Mouse (Mus musculus): ENCODE measurements around the gene Plekhd1.
A peak's percentile ranks its signal among the peaks of the same experiment; 100 is the strongest.

The Plekhd1 gene

DNA sequence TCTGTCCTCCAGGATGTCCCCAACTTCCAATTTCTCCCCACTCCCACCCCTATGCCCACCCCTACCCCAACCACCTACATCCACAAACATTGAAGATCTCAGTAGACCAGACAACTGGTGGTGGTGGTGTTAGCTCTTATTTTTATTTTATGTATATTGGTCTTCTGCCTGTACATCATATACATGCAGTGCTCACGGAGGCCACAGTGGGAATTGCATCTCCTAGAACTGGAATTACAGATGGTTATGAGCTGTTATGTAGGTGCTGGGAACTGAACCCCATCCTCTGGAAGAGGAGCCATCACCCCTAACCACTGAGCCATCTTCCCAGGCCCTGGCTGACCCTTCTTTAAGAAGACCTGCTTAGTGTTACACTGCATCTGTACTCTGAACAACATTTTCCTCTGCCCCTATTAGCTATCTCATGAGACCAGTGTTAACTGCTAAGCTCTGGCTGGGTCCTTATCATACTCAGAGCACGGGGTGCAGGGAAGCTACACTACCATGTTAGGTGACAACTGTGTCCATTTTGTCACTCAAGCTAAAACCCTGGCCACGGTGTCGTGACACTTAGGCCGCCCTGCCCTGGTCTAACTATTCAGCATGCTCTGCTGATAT lies 6.2 kb downstream of the Plekhd1 start:
- DNase-seq (ENCODE audit: extremely low spot score, low read depth, low spot score), result no peak

DNA sequence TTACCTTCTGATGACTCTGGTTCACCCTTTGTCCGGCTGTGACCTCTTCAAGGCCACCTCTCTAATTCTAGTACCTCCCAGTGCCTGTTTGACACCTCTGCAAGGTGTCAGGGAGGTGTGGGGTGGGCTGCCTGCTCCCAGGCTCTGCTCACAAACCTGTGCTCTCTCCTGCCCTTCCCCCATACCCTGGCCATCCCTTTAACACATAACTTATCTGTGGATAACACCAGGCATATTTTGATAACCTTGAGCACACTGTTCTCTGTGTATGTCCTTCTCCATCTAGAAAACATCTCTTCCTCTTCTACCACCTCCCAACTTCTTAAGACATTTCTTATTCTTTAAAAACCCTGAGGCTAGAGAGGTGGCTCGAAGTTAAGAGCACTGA lies 6.7 kb downstream of the Plekhd1 start:
- no peak for DNase-seq (ENCODE audit: extremely low spot score, low read depth, low spot score)

DNA sequence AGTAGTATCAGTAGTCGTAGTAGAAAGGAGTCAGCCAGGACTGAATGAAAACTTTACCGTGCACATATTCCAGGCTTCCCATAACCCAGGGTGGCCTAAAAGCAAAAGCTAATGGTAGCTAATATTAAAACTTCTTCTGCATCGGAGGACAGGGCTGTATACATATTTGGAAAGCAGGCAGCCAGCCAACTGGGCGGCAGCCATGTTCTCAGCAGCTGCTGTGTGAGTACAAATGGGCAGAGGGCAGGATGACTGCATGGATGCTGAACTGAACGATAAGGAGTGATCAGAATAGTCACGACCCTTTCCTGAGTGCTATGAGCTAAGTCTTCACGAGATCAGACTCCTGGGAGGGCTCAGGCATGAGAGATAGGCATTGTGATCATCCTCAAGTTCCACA lies 8.9 kb downstream of the Plekhd1 start:
- DNase-seq (ENCODE audit: extremely low spot score, low read depth, low spot score), result no peak

DNA sequence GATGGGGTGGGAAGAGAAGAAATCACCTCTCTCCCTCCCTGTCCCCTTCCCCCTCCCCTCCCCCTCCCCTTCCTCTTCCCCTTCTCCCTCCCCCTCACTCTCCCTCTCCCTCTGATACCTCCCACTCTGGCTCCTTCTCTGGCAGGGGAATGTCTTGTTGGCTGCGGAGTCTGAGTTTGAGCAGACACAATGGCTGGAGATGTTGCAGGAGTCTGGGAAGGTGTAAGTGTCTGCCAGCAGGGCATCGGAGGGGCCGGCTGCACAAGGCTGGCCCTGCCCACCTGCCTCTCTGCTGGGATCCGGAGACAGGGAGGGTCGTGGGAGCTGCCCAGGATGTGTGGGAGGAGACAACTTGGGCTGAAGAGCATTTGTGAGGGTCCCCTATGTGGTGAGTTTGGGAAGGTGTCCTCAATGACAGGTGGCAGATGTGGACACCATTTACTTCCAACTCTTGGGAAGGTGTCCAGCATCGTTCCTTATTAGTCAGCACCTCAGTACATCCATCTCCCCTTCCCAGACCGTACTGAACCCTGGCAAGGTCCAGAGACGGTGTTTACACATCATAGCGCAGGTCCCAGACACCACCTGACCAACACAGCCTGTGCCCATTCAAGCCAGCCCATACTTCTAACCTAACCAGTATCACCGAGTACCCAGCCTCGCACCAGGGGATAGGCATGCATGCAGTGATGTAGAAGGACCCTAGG lies 14.0 kb downstream of the Plekhd1 start:
- no peak for DNase-seq (ENCODE audit: extremely low spot score, low read depth, low spot score)

DNA sequence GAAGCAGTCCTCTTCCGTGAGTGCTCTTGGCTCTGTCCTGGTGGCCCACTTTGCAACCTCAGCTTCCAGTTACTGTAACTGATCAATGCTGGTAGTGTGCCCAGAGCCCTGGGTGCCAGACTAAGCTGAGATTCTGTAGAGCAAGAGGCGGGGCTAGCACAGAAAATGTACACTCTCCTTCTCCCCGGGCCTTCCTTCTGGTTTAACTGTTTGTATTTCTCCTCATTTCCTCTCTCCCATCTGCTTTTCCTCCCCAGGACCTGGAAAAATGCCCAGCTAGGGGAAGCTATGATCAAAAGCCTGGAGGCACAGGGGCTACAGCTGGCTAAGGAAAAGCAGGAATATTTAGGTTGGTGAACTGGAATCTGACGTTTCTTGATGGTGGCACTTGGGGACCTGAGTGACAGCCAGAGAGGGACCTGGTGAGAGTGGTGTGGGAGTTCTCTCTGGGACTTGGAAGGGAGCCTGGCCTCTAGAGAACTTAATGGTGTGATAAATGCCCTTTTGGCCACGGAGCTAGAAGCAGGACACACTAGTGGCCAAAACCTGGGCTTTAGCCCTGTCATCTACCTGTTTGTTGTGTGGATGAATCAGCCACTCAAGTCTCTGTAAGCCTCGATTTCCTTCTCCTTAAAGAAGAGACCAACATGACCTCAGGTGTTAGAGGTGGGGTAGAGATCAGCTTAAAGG lies 14.7 kb downstream of the Plekhd1 start:
- DNase-seq (ENCODE audit: extremely low spot score, low read depth, low spot score), result no peak

DNA sequence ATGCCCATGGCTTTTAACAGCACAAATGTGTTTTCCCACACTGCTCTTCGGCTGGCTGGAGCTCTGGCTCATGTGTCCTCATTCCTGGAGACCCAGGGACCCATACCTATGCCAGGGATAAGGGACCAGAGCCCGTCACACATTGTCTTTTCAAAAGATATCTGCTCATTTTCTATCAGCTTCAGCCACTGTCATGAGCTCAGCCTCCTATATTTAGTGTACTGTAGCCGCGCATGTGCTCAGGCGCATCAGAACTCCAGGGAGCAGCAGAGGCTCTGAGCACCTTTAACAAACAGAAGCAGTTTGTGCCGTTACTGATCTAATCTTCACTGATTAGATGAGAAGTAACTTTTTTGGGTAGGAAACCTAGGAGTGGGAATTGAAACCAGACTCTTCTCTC lies 23.5 kb downstream of the Plekhd1 start:
- DNase-seq (ENCODE audit: extremely low spot score, low read depth, low spot score), result no peak

DNA sequence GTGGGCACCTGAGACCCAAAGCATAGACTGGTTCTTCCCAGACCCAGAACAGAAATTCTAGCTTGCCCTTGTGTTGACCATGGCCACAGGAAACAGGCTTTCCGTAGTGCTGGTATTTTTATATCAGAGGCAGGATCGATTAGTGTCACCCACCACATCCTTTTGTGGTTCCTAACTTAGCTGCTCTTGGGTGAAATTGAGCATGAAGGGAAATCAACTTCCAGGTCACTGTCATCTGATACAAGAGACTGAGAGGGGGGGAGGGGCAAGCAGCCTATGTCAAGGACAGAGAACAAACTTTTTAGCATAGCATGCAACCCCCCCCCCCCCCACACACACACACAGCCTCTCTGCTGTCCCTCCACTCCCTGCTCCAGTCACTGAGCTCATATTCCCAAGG lies 26.8 kb downstream of the Plekhd1 start:
- no peak for DNase-seq (ENCODE audit: extremely low spot score, low read depth, low spot score)

DNA sequence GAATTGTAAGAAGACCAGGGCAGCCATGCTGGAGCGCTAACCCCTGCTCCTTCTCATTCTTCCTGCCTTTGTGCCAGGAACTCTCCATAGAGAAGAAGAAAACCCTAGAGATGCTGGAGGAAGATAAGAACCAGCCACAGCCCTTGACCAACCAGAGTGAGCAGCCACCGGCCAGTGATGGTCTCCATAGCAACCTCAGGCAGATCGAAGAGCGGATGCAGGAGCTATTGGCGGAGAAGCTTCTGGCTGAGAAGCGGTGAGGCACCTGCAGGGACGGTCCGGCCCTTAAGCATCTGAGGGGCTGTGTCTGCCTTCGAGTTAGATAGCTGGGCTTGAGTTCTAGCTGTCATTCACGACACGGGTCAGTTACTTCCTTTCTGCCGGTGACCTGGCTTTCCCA lies 28.1 kb downstream of the Plekhd1 start:
- DNase-seq (ENCODE audit: extremely low spot score, low read depth, low spot score), result no peak

DNA sequence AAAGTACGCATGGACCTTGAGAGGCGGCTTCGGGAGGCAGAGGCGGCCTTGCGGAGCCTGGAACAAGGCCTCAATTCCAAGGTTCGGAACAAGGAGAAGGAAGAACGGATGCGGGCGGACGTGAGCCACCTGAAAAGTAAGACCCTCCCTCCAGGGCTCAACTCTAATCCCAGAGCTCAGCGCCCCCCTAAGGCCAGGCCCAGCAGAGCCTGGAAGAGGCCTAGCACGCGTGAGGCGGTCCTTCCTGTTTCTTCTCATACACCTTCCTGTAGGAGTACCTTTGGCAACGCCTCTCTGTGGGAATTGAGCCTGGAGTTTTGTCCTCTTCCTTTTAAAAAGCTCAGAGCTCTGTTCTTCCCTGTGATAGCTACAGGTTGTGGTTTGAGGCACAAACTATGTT lies 29.1 kb downstream of the Plekhd1 start:
- no peak for DNase-seq (ENCODE audit: extremely low spot score, low read depth, low spot score)

DNA sequence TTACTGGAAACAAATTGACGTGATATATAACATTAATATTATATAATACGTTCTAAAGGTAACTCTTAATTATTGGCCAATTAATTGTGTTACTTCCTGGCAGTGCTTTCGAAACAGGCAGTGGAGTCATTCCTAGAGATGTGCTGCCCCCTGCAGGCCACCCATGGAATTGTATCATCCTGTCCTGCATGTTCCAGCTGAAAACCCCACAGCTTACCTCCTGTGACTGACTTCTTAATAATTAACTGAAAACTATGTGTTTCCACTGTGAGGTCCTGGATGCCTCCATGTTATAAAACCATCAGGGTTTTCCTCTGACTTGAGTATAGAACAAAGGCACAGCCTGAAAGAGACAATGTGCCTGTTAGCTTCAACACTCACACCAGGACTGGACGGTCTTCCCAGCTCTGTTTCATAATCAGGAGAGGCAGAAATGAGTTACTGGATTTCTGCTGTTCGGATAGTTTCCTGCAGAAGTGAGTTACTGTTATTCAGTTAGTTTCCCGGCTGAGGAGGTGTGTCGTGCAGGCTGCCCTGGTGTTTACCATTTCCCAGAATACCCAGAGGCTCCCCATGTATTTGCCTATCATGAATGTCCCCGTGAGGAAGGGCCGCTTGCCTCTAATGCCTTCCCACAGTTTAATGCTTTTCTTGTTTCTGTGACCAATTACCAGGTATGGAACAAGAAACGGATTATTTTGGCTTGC lies 32.6 kb downstream of the Plekhd1 start:
- peak; percentile 30 for DNase-seq (ENCODE audit: extremely low spot score, low read depth, low spot score)

DNA sequence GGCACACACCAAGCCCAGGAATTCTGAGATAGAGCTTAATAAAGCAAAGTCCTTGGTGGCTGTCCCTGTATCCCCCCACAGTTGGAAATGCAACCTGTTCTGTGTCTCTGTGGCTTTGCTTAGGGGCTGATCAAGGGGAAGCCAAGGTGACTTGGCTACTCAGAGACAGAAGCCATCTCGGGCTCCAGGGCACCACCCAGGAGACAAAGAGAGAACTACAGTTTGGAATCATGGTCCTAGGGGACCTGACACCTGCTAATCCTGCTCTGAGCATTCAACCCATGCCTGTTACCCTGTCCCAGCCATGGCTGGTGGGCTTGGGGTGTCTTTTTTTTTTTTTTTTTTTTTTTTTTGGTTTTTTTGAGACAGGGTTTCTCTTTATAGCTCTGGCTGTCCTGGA lies 35.8 kb downstream of the Plekhd1 start:
- no peak for DNase-seq (ENCODE audit: extremely low spot score, low read depth, low spot score)

DNA sequence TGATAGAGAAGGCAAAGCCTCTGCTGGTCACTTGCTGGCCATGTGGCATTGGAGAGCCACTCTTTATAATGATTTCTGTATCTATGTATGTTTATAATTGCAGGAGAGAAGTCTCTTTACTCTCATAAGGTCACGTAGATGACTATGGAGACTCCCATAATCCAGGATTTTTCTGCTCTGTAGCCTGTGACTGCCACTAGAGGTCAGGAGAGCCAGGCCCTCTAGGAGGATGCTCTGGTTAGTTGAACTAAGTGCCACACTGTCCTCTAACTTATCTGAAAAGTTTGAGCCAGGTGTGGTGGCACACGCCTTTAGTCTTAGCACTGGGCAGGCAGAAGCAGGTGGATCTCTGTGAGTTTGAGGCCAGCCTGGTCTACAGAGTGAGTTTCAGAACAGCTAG lies 36.4 kb downstream of the Plekhd1 start:
- no peak for DNase-seq (ENCODE audit: extremely low spot score, low read depth, low spot score)

DNA sequence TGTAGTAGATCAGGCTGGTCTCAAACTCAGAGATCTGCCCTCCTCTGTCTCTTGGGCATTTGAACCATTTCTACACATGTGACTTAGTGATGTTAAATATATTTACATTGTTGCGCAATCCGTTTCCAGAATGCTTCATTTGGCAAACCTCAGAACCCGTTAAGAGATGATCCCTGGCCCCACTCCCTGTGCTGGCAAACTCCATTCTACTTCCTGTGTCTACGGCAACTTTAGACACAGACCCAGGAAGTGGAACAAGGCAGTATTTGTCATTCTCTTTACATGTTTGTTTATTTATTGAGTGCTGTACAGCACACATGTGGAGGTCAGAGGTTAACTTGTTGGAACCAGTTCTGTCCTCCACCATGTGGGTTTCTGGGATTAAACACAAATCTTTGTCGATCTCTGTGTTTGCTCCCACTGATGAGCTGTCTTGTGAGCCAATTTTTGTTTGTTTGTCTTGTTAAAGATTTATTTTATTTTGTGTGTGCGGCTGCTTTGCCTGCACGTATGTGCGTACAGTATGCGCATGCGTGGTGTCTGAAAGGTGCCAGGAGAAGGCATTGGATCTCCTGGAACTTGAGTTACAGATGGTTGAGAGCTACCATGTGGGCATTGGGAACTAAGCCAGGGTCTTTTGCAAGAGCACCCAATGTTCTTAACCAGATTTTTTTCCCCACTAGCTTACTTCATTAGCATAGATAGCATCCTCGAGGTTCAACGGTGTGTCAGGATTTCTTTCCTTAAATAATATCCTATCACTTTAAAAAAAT lies 37.6 kb downstream of the Plekhd1 start:
- no peak for DNase-seq (ENCODE audit: extremely low spot score, low read depth, low spot score)

DNA sequence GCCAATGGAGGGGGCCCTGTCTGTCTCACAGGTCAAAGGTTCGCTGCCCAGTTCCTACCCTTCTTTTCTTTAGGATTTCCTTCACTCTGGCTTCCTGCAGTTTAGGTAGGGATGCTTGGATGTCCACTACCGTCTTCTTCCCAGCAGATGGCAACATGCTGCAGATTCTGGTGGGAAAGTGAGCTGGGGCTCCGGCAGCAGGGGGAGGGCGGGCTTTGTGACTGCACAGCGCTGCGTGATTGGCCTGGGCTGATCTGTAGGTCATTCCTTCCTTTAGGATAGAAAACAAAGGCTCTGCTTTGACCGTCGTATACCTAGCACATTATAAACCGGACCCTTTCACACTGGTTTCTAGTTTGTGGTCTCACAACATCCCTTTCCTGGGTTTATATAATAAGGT lies 38.2 kb downstream of the Plekhd1 start:
- DNase-seq (ENCODE audit: extremely low spot score, low read depth, low spot score), result peak; percentile 26

DNA sequence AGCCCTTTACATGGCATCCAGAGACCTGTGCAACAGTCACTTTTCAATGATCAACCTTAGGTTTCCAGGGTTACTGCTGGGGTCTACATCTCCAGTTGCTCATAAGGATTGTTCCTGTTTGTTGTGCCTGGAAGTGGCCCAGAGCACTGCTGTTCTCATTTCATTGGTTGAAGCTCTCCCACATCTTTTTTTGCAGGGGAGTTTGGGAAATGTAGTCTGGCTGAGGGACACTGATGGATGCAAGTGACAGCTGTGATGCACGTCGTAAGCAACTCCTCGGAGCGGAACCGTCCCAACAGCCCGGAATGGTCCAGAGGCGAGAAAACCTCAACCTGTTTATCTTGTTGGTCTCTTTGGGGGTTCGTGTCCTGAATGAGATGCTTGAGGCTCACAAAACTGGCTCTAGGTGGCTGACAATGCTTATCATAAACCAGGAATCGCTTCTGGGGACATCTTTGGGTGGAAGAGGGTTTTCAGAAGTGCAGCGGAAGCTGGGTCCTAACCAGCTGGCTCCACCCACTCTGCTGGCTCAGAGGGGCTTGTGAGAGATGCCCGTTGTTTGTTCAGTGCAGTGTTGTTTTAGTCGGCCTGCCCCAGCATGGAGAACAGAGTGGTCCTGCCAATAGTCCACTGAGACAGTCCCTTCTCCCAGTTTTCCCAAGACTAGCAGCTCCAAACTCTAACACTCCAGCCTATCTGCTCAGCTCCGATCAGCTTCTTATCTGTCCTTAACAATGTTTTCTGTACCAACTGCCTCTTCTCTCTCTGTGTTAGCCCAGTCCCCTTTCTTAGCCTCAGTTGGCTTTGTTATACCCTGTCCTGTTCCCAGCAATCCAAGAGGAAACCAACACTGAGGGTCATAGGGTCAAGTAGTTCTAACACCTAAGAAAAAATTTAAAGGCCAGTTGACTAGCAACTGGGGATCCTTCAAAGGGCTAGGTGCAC lies 42.4 kb downstream of the Plekhd1 start:
- no peak for DNase-seq (ENCODE audit: extremely low spot score, low read depth, low spot score)

DNA sequence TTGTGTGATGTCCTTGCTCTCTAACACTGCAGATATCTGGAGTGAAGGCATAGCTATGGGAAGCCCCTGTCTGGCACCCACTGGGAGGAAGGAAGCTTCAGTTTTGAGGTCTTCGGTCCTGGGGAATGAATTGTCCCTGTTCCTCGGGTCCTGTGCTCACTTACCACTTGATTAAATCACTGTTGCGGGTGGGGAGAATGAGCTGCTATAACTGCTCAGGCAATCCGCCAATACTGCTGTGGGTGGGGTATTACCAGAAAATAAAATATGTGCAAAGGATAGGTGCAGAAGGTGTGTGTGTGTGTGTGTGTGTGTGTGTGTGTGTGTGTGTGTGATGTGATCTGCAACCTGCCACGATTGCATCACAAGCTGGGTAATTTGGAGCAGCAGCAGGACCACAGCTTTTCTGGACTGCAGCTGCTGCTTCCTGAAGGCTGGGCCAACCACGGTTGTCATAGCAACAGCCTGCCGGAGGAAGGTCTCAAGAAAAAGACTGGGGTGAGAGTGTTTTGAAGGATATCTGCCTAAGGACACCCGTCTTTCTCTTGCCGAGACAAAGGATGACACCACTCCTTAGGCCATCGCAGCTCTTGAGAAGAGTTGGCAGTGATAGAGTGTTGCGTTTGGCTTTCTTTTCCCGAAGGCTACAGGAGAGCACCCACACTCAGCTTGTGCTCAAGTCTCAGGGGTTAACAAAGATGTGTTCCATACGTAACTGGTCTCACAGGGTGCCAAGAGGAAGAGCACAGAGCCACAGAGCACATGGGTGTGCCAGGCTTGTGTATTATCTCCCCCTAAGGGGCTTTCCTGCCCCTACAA lies 44.3 kb downstream of the Plekhd1 start:
- DNase-seq (ENCODE audit: extremely low spot score, low read depth, low spot score), result no peak

DNA sequence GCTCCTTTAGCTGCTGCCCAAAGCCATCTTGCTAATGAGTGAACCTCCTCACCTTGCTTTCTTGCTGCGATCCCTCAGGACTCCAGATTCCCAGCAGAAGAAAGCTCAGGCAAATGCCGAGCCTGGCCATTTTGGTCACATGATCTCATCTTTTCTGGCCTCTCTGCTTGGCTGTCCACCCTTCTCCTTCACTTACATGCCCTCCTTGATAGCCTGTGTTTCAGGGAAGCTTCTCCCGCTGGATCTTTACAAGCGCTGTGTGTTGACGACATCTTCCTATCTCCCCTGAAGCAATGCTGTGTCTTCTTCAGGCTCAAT lies 44.9 kb downstream of the Plekhd1 start:
- no peak for DNase-seq (ENCODE audit: extremely low spot score, low read depth, low spot score)

DNA sequence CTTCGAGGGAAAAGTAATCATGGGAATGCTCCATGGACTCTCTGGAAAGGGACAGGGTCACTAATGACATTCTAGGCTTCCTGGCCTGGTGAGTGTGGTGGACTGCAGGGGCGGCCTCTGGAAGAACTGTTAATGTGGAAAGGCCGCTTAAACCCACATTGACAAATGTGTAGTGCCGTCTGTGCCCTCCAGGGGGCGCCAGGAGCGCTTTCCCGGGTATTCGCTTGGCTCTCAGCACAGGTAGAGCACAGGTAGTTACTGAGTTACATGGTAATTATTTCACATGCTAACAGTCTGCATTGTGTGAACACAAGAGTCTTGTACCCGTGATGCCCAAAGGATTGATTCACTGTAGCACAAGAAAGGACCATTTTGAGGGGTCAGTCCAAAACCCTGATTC lies 47.1 kb downstream of the Plekhd1 start:
- DNase-seq (ENCODE audit: extremely low spot score, low read depth, low spot score), result no peak

DNA sequence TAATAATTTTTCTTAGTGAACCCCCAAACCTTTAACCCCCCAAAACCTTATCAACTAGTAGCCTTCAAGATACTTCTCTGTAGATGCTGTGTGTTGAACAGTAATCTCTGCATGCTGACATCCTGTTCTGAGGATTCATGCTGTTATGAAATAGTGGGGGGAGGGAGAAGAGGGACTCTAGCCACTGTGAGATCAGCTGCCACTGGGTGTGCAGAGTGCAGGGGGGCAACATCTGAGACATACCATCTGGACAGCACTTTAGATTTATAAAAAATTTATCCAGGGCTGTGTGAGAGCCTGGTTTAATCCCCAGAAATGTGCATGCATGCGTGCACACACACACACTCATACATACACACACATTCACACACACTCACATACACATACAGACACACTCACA lies 52.2 kb downstream of the Plekhd1 start:
- DNase-seq (ENCODE audit: extremely low spot score, low read depth, low spot score), result no peak
